Mouse (Mus musculus) hindbrain, embryonic 12.5 days (tissue): ENCODE measurements around the gene Usp3. TPM values are rescaled to one million over a fixed set of nuclear protein-coding genes. Genes with fewer than 3 reads are reported as not detected.

Experiments
- ATAC-seq: fragments of 200-750 bp; cut with Nextera tagmentation; 2 replicates; pipeline ENCODE4 v1.8.0; 2017; ENCODE audit warnings: moderate TSS enrichment; ENCODE audit not compliant: low FRiP score
- H3K27ac ChIP-seq: fragments of 300-500 bp; sonication (generic); 2 replicates; pipeline ENCODE4 v1.5.1; 2016; ENCODE audit warnings: mild to moderate bottlenecking
- H3K27me3 ChIP-seq: fragments of 300-500 bp; sonication (generic); 2 replicates; pipeline ENCODE4 v1.6.1; 2016; ENCODE audit warnings: mild to moderate bottlenecking
- H3K36me3 ChIP-seq: fragments of 300-500 bp; sonication (generic); 2 replicates; pipeline ENCODE4 v1.6.1; 2016; ENCODE audit warnings: mild to moderate bottlenecking
- H3K4me1 ChIP-seq: fragments of 300-500 bp; sonication (generic); 2 replicates; pipeline ENCODE4 v1.6.1; 2016
- H3K4me2 ChIP-seq: fragments of 300-500 bp; sonication (generic); replicated peaks from 2 replicates; pipeline ENCODE4 v1.6.1; 2016; ENCODE audit warnings: mild to moderate bottlenecking
- H3K4me3 ChIP-seq: fragments of 300-500 bp; sonication (generic); 2 replicates; pipeline ENCODE4 v1.5.1; 2016; ENCODE audit warnings: mild to moderate bottlenecking
- H3K9ac ChIP-seq: fragments of 300-500 bp; sonication (generic); 2 replicates; pipeline ENCODE4 v1.6.1; 2016; ENCODE audit warnings: mild to moderate bottlenecking, moderate library complexity
- H3K9me3 ChIP-seq: fragments of 300-500 bp; sonication (generic); replicated peaks from 2 replicates; pipeline ENCODE4 v1.6.1; 2016; ENCODE audit warnings: mild to moderate bottlenecking
- WGBS: fragments of 180-500 bp; shearing (Covaris S2); methylation state at CpG from one replicate; pipeline ENCODE4 v1.1.7; 2016; 5-methylcytosine and 5-hydroxymethylcytosine counted together
- polyA plus RNA-seq: library from polyadenylated mRNA; unstranded; fragments of >200 nt; fragmentation: Nextera tagmentation; extraction: Ambion mirVana; gene quantifications from 2 replicates; pipeline ENCODE4 v1.2.1, GENCODE M21; 2016

The Usp3 gene
- polyA plus RNA-seq, 1 experiment from 2014 or later: 88.1 TPM

- Histone ChIP-seq H3K9me3 (no peaks in the 10 kb centered on the region), H3K4me1 (no peaks in the 10 kb centered on the region), H3K4me3 (no peak overlapping the region), H3K27ac (no peak overlapping the region), H3K36me3 (peaks cover 83% of the 10 kb centered on the region), H3K9ac (no peak overlapping the region), H3K4me2 (no peak overlapping the region), H3K27me3 (no peaks in the 10 kb centered on the region)
- no peak for ATAC-seq
- WGBS: 95% methylated on average over 1 of the region's 1 CpGs
Measured at GRCm38 (mm10) chr9:66492361-66492760, 100.6 kb downstream of the Usp3 start.

GRCm38 (mm10) chr9:66488786-66489185 is 104.2 kb downstream of the Usp3 start:
- no peak overlapping the region for H3K4me3 ChIP-seq
- H3K27me3 ChIP-seq: no peaks in the 10 kb centered on the region
- H3K27ac ChIP-seq: no peak overlapping the region
- no peak overlapping the region for H3K4me2 ChIP-seq
- no peaks in the 10 kb centered on the region for H3K9me3 ChIP-seq
- peaks cover 87% of the 10 kb centered on the region for H3K36me3 ChIP-seq
- no peaks in the 10 kb centered on the region for H3K4me1 ChIP-seq
- ATAC-seq: no peak
- H3K9ac ChIP-seq: no peak overlapping the region

DNA sequence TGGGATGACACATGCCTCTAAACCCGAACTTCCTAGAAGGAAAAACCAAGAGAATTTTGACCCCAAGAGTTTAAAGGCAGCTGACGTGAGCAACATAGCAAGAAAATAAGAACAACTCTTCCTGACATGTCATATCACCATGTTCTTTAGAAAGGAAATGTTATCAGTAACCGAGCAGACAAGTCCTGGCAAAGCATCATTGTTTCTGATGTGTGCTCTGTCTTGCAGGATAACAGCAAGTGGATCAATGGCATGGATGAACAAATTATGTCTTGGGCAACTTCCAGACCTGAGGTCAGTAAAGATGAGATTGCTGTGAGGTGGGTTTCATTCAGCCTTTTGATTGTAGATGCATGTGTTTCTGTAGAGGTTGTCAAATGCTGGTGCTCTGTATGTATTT is 109.5 kb downstream of the Usp3 start:
- H3K4me1 ChIP-seq: no peaks in the 10 kb centered on the region
- no peak overlapping the region for H3K4me2 ChIP-seq
- H3K9me3 ChIP-seq: no peaks in the 10 kb centered on the region
- WGBS: 88% methylated on average over 3 of the region's 3 CpGs
- no peak overlapping the region for H3K27ac ChIP-seq
- peaks cover 66% of the 10 kb centered on the region for H3K36me3 ChIP-seq
- no peak overlapping the region for H3K9ac ChIP-seq
- no peak overlapping the region for H3K4me3 ChIP-seq
- no peak for ATAC-seq
- no peaks in the 10 kb centered on the region for H3K27me3 ChIP-seq

DNA sequence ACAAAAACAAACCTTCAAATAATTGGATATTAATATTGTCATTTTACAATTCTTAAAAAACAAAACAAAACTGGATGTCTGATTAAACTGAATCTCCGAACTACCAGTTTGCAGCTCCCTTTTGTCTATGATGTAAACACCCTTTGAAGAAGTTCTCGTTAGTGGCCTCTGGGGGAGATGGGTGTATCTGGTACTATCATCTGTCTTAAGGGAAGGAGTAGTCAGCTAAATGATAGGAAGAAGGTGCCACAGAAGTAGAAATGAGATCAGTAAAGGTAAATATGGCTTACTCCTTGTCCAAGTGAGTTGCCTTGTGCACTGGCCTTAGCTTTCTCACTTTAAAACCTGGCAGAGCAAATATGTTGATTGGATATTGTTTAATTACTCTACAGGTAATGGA is 115.2 kb downstream of the Usp3 start:
- Histone ChIP-seq H3K36me3 (peaks cover 50% of the 10 kb centered on the region), H3K27ac (no peak overlapping the region), H3K4me3 (no peak overlapping the region), H3K9ac (no peak overlapping the region), H3K4me1 (no peaks in the 10 kb centered on the region), H3K4me2 (no peak overlapping the region), H3K9me3 (no peaks in the 10 kb centered on the region), H3K27me3 (no peaks in the 10 kb centered on the region)
- no peak for ATAC-seq
- WGBS: 83% methylated on average over 2 of the region's 2 CpGs

- H3K36me3 ChIP-seq: peaks cover 44% of the 10 kb centered on the region
- H3K9me3 ChIP-seq: no peaks in the 10 kb centered on the region
Measured at GRCm38 (mm10) chr9:66465087-66465486, 127.9 kb downstream of the Usp3 start.

More at GRCm38 (mm10) chr9:66465087-66465486, 127.9 kb downstream of the Usp3 start:
- Histone ChIP-seq H3K4me1 (no peaks in the 10 kb centered on the region), H3K9ac (no peak overlapping the region), H3K27ac (no peak overlapping the region), H3K4me3 (no peak overlapping the region), H3K27me3 (no peaks in the 10 kb centered on the region), H3K4me2 (no peak overlapping the region)
- WGBS: 55% methylated on average over 4 of the region's 4 CpGs
- no peak for ATAC-seq

Other genes with a start within 250 kb of the Usp3 start
- gene Herc1, start 242.7 kb downstream of the Usp3 start, polyA plus RNA-seq: 47.1 and 48.6 TPM in 2 replicates
- 1.9 and 2.8 TPM in 2 replicates for gene Fbxl22, start 78.5 kb downstream of the Usp3 start, polyA plus RNA-seq
- 2.7 and 3.9 TPM in 2 replicates for gene Car12, start 120.5 kb upstream of the Usp3 start, polyA plus RNA-seq
- 19.6 and 20.5 TPM in 2 replicates for gene Aph1b, start 202.3 kb upstream of the Usp3 start, polyA plus RNA-seq
- 0.29 and 0.49 TPM in 2 replicates for gene Gm10647, start 203.9 kb upstream of the Usp3 start, polyA plus RNA-seq
- 1.7 and 4.9 TPM in 2 replicates for gene Aph1c, start 241.6 kb upstream of the Usp3 start, polyA plus RNA-seq